Mouse (Mus musculus): ENCODE measurements around the gene Pmpcb.

The Pmpcb gene

DNA sequence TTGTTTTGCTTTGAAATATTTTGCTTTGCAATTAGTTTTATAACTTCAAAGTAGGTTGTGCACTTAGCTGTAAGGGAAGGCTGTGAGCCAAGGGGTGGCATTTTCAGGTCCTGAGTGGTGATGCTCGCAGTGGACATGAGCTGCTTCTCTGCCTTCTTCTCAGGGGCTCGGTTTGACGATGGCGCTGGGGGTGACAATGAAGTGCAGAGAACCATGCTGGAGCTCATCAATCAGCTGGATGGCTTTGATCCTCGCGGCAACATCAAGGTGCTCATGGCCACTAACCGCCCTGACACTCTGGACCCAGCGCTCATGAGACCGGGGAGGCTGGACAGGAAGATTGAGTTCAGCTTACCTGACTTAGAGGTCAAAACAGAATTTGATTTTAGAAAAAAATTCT, 66.0 kb downstream of the Pmpcb start:
- DNase-seq (ENCODE audit: low read depth, low spot score), result no peak

DNA sequence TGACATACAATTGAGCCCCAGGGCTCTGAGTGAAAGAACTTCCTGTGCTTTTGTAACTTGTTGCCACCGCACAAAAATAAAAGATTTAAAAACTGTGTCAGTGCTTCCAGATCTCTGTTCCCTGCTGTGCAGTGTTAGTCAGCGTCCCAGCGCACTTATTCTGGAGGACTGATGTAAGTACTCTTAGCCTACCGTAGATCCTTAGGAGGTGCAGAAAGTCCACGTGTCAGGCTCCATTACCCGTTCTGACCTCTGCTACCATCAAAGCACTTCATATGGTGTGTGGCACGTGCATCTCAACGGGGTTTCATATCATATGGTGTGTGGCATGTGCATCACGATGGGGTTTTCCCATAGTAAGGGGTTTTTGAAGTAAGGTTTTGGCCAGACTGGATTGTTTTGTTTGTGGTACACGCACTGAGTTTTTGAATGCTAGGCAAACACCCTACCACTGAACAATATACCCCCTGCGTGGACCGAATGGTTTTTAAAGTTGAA, 66.8 kb downstream of the Pmpcb start:
- DNase-seq (ENCODE audit: low read depth, low spot score), result no peak

DNA sequence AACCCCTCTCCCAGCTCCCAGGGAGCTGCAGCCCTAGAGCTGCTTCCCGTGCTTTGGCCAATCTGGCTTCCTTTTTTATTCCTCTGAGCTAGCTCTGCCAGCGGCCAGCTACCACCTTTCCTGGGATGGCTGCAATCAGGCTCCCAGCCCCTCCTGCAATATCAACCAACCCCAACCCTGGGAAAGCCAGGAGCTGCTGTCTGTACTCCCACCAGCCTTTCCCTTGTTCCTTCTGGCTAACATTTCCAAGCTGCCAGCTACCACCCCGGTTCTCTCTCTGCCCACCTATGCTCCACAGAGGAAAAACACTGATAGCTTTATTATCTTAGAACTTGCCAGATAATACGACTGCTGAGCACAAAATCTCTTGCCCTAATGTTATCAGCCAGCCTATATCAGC, 67.9 kb downstream of the Pmpcb start:
- DNase-seq (ENCODE audit: low read depth, low spot score), result no peak

Data from ES-CJ7 (cell line).